Mouse (Mus musculus): ENCODE data around the gene Larp4b.

GRCm38 (mm10) chr13:9113735-9114134 is 20.1 kb downstream of the Larp4b start:
- no peak for TF ChIP-seq GATA1 (IDR thresholded peaks at IDR 0.05; ENCODE audit: borderline replicate concordance, low read length)
- no peak for TF ChIP-seq FLI1 (IDR thresholded peaks at IDR 0.05; ENCODE audit: low read length)
